ENCODE assay signal across 8 mouse cellular contexts in the genomic region with DNA sequence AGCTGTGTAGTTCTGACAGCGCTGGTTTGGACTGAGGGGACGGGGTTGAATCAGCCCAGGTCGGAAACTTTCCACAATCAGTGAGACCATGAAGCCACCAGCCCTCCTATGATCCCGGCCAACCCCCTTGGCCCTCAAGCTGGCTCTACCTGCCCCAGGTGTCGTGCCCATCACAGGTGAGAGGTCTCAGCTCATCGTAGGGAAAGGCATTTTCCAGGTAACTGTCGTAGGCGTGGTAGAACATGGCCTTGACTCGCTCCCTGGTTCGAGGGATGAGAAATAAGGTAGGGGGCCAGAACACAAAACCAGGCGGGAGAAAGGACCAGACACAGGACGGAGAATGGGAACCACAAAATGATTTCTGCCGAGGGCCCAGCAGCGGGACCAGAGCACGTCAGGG. TPM values are rescaled to one million over a fixed set of nuclear protein-coding genes. Genes with fewer than 3 reads are reported as not detected.
A peak's percentile ranks its signal among the peaks of the same experiment; 100 is the strongest.
DNase-seq lines count a peak whose midpoint lies in the region; ATAC-seq and TF ChIP-seq lines count a peak whose summit lies in the region.

No protein-coding gene starts in this region.

- H3K4me2 ChIP-seq in kidney, embryonic 16.5 days (replicated peaks; ENCODE audit: low read depth, low read length) = peak overlapping the region; percentile 94
- peak overlapping the region; percentile 84 for H3K4me2 ChIP-seq in hindbrain, embryonic 15.5 days
- H3K4me2 ChIP-seq in midbrain, postnatal 0 days (ENCODE audit: low read depth, low read length, poor library complexity, severe bottlenecking) = peak overlapping the region; percentile 83

- no peak overlapping the region for H3K27ac ChIP-seq in kidney, embryonic 16.5 days (ENCODE audit: low read length)
- H3K27ac ChIP-seq in cortical plate, adult 2 months (ENCODE audit: insufficient read depth, low read length) = no peak overlapping the region
- peak overlapping the region; percentile 69 for H3K27ac ChIP-seq in hindbrain, embryonic 15.5 days (replicated peaks)
- peak overlapping the region; percentile 62; the same call in 1 of the 2 replicates for H3K27ac ChIP-seq in midbrain, postnatal 0 days (ENCODE audit: low read depth, low read length)

- DNase-seq in kidney, postnatal 25 days = no peak
- DNase-seq in midbrain, postnatal 0 days (ENCODE audit: low spot score) = no peak
- DNase-seq in layer of hippocampus, adult 18-20 months (ENCODE audit: low spot score in 2 of 2) = no peak
- DNase-seq in right cerebral cortex, postnatal 10 days (ENCODE audit: low spot score in 2 of 2) = no peak
- DNase-seq in gastrocnemius, adult 8-10 months (ENCODE audit: low spot score in 2 of 2) = no peak

- peaks cover 8% of the 10 kb centered on the region for H3K4me1 ChIP-seq in kidney, embryonic 16.5 days (ENCODE audit: insufficient read depth, low read length)
- peaks cover 4% of the 10 kb centered on the region for H3K4me1 ChIP-seq in cortical plate, adult 2 months (ENCODE audit: control insufficient read depth, insufficient read depth, low read length)
- H3K4me1 ChIP-seq in hindbrain, embryonic 15.5 days (replicated peaks) = peaks cover 15% of the 10 kb centered on the region
- no peaks in the 10 kb centered on the region for H3K4me1 ChIP-seq in midbrain, postnatal 0 days (ENCODE audit: insufficient read depth, low read length)

- peak overlapping the region; percentile 73 for H3K9ac ChIP-seq in kidney, embryonic 16.5 days (replicated peaks; ENCODE audit: low read length)
- H3K9ac ChIP-seq in hindbrain, embryonic 15.5 days = peak overlapping the region; percentile 81
- H3K9ac ChIP-seq in midbrain, postnatal 0 days (replicated peaks; ENCODE audit: low read length, poor library complexity, severe bottlenecking) = peak overlapping the region; percentile 91

- no peaks in the 10 kb centered on the region for H3K36me3 ChIP-seq in kidney, embryonic 16.5 days (ENCODE audit: insufficient read depth, low read length)
- H3K36me3 ChIP-seq in hindbrain, embryonic 15.5 days = peaks cover 19% of the 10 kb centered on the region; the same call in 1 of the 2 replicates
- 0 out of 2 replicates have a peak, but pooled peaks cover 3% of the 10 kb centered on the region for H3K36me3 ChIP-seq in midbrain, postnatal 0 days (ENCODE audit: insufficient read depth, low read length)

- TF ChIP-seq POLR2A in cortical plate, adult 2 months (IDR thresholded peaks at IDR 0.05; ENCODE audit: extremely low read depth, insufficient read depth, low read length) = no peak

- WGBS in kidney, embryonic 16.5 days = 4% methylated on average over 15 of the region's 15 CpGs
- 5% methylated on average over 15 of the region's 15 CpGs for WGBS in hindbrain, embryonic 15.5 days
- WGBS in midbrain, postnatal 0 days = 6% methylated on average over 15 of the region's 15 CpGs

- no peak for TF ChIP-seq CTCF in cortical plate, adult 2 months (IDR thresholded peaks at IDR 0.05; ENCODE audit: extremely low read depth, insufficient read depth, low read length)
- no peak for TF ChIP-seq CTCF in midbrain, postnatal 0 days (IDR thresholded peaks at IDR 0.05)

- ATAC-seq in kidney, embryonic 16.5 days (ENCODE audit: low FRiP score, low TSS enrichment) = no peak; the same call in 1 of the 2 replicates
- peak; percentile 57 for ATAC-seq in hindbrain, embryonic 15.5 days (ENCODE audit: low FRiP score, low read depth)
- ATAC-seq in midbrain, postnatal 0 days (ENCODE audit: low FRiP score) = peak; percentile 13; the same call in 1 of the 2 replicates

- no peaks in the 10 kb centered on the region for H3K27me3 ChIP-seq in kidney, embryonic 16.5 days (ENCODE audit: insufficient read depth, low read length)
- H3K27me3 ChIP-seq in hindbrain, embryonic 15.5 days = no peaks in the 10 kb centered on the region
- H3K27me3 ChIP-seq in midbrain, postnatal 0 days (ENCODE audit: insufficient read depth, low read length) = no peaks in the 10 kb centered on the region

- H3K9me3 ChIP-seq in kidney, embryonic 16.5 days (ENCODE audit: low read length) = no peaks in the 10 kb centered on the region
- no peaks in the 10 kb centered on the region for H3K9me3 ChIP-seq in hindbrain, embryonic 15.5 days
- H3K9me3 ChIP-seq in midbrain, postnatal 0 days (ENCODE audit: low read length) = no peaks in the 10 kb centered on the region

- peak overlapping the region; percentile 72 for H3K4me3 ChIP-seq in kidney, embryonic 16.5 days (ENCODE audit: low read length)
- H3K4me3 ChIP-seq in cortical plate, adult 2 months (ENCODE audit: insufficient read depth, low read length) = peak overlapping the region; percentile 52
- peak overlapping the region; percentile 88 for H3K4me3 ChIP-seq in hindbrain, embryonic 15.5 days
- peak overlapping the region; percentile 93 for H3K4me3 ChIP-seq in midbrain, postnatal 0 days (ENCODE audit: low read depth, low read length)

RNA-seq across cellular contexts. Expression of a gene that starts 0.5 kb away (rescaled TPM):
- polyA plus RNA-seq in kidney, embryonic 16.5 days (2015; fragmentation: Nextera tagmentation; extraction: Ambion mirVana) = 43.2 and 44.8 TPM in 2 replicates
- 39.5 and 39.7 TPM in 2 replicates for polyA plus RNA-seq in cortical plate, adult 2 months (2012; rRNA removed)
- polyA plus RNA-seq in hindbrain, embryonic 15.5 days (2015; fragmentation: Nextera tagmentation; extraction: Ambion mirVana) = 39.9 and 42.4 TPM in 2 replicates
- total RNA-seq in midbrain, postnatal 0 days (2014; rRNA removed) = 41.1 and 44.5 TPM in 2 replicates
- 33.0 and 35.7 TPM in 2 replicates for polyA plus RNA-seq in midbrain, postnatal 0 days (2015; fragmentation: Nextera tagmentation; extraction: Ambion mirVana)
- total RNA-seq in layer of hippocampus, adult 18-20 months (2021) = 10 to 100 TPM; 23.3 to 24.4 TPM
- 1 to 10 TPM; 3.1 to 4.5 (median 3.8) TPM for total RNA-seq in gastrocnemius, adult 8-10 months (2022)

RNA-seq across cellular contexts. Expression of a gene that starts 6.9 kb away (rescaled TPM):
- not detected in 2 replicates for polyA plus RNA-seq in kidney, embryonic 16.5 days (2015; fragmentation: Nextera tagmentation; extraction: Ambion mirVana)
- polyA plus RNA-seq in cortical plate, adult 2 months (2012; rRNA removed) = not detected in 2 replicates
- polyA plus RNA-seq in hindbrain, embryonic 15.5 days (2015; fragmentation: Nextera tagmentation; extraction: Ambion mirVana) = not detected in 2 replicates
- total RNA-seq in midbrain, postnatal 0 days (2014; rRNA removed) = not detected in 2 replicates
- polyA plus RNA-seq in midbrain, postnatal 0 days (2015; fragmentation: Nextera tagmentation; extraction: Ambion mirVana) = not detected in 2 replicates
- total RNA-seq in layer of hippocampus, adult 18-20 months (2021) = not detected
- not detected for total RNA-seq in gastrocnemius, adult 8-10 months (2022)

RNA-seq across cellular contexts. Expression of a gene that starts 22.2 kb away (rescaled TPM):
- polyA plus RNA-seq in kidney, embryonic 16.5 days (2015; fragmentation: Nextera tagmentation; extraction: Ambion mirVana) = 13.0 and 13.1 TPM in 2 replicates
- 0.95 and 1.1 TPM in 2 replicates for polyA plus RNA-seq in cortical plate, adult 2 months (2012; rRNA removed)
- polyA plus RNA-seq in hindbrain, embryonic 15.5 days (2015; fragmentation: Nextera tagmentation; extraction: Ambion mirVana) = 2.9 and 4.1 TPM in 2 replicates
- 1.5 TPM in 2 replicates for total RNA-seq in midbrain, postnatal 0 days (2014; rRNA removed)
- polyA plus RNA-seq in midbrain, postnatal 0 days (2015; fragmentation: Nextera tagmentation; extraction: Ambion mirVana) = 2.5 and 2.9 TPM in 2 replicates
- total RNA-seq in layer of hippocampus, adult 18-20 months (2021) = under 1 TPM; 0.89 to 0.92 TPM
- total RNA-seq in gastrocnemius, adult 8-10 months (2022) = 10 to 100 TPM in 1 of 4 experiments, 1 to 10 TPM in 3; 5.1 to 10.2 (median 7.5) TPM

RNA-seq across cellular contexts. Expression of a gene that starts 36.6 kb away (rescaled TPM):
- polyA plus RNA-seq in kidney, embryonic 16.5 days (2015; fragmentation: Nextera tagmentation; extraction: Ambion mirVana) = 135 and 143 TPM in 2 replicates
- 158 and 163 TPM in 2 replicates for polyA plus RNA-seq in cortical plate, adult 2 months (2012; rRNA removed)
- 162 and 164 TPM in 2 replicates for polyA plus RNA-seq in hindbrain, embryonic 15.5 days (2015; fragmentation: Nextera tagmentation; extraction: Ambion mirVana)
- 148 and 155 TPM in 2 replicates for total RNA-seq in midbrain, postnatal 0 days (2014; rRNA removed)
- 121 and 122 TPM in 2 replicates for polyA plus RNA-seq in midbrain, postnatal 0 days (2015; fragmentation: Nextera tagmentation; extraction: Ambion mirVana)
- 100 to 1,000 TPM; 163 to 168 TPM for total RNA-seq in layer of hippocampus, adult 18-20 months (2021)
- 100 to 1,000 TPM in 3 of 4 experiments, 10 to 100 TPM in 1; 95.4 to 104 (median 101) TPM for total RNA-seq in gastrocnemius, adult 8-10 months (2022)

RNA-seq across cellular contexts. Expression of a gene that starts 46.4 kb away (rescaled TPM):
- polyA plus RNA-seq in kidney, embryonic 16.5 days (2015; fragmentation: Nextera tagmentation; extraction: Ambion mirVana) = 0.07 and 0.09 TPM in 2 replicates
- 33.8 and 34.2 TPM in 2 replicates for polyA plus RNA-seq in cortical plate, adult 2 months (2012; rRNA removed)
- 18.9 and 19.6 TPM in 2 replicates for polyA plus RNA-seq in hindbrain, embryonic 15.5 days (2015; fragmentation: Nextera tagmentation; extraction: Ambion mirVana)
- total RNA-seq in midbrain, postnatal 0 days (2014; rRNA removed) = 149 and 178 TPM in 2 replicates
- polyA plus RNA-seq in midbrain, postnatal 0 days (2015; fragmentation: Nextera tagmentation; extraction: Ambion mirVana) = 12.3 and 14.1 TPM in 2 replicates
- total RNA-seq in layer of hippocampus, adult 18-20 months (2021) = 10 to 100 TPM; 39.2 to 39.9 TPM
- not detected for total RNA-seq in gastrocnemius, adult 8-10 months (2022)

Comparison
In these comparisons a context has a peak if more than half of its experiments do, and no peak if none do; other contexts are left out.
1. H3K27ac ChIP-seq: peak in hindbrain, embryonic 15.5 days (single experiment) and midbrain, postnatal 0 days (single experiment); none in kidney, embryonic 16.5 days (single experiment) and cortical plate, adult 2 months (single experiment).
2. Peak in every context shown above with its lines, with median percentiles within 50 percentile points of each other: H3K4me2 ChIP-seq, H3K4me3 ChIP-seq and H3K9ac ChIP-seq.